Mouse (Mus musculus) intestine, embryonic 14.5 days (tissue): ENCODE data around the gene Sis. TPM values are rescaled to one million over a fixed set of nuclear protein-coding genes. Genes with fewer than 3 reads are reported as not detected.

Source experiments
- ATAC-seq: fragments of 200-750 bp; cut with Nextera tagmentation; replicated peaks from 2 replicates; pipeline ENCODE4 v1.8.0; 2017; ENCODE audit warnings: low read depth, moderate number of reproducible peaks, moderate TSS enrichment, moderate library complexity; ENCODE audit not compliant: low FRiP score, low TSS enrichment
- DNase-seq: peaks from one replicate; pipeline ENCODE4 v3.0.0-alpha.2; 2018; ENCODE audit warnings: low spot score
- H3K27ac ChIP-seq: fragments of 300-500 bp; sonication (generic); 2 replicates; pipeline ENCODE4 v1.5.1; 2014; ENCODE audit warnings: low read depth, mild to moderate bottlenecking, control low read depth
- H3K27me3 ChIP-seq: fragments of 300-500 bp; sonication (generic); replicated peaks from 2 replicates; pipeline ENCODE4 v1.6.1; 2014; ENCODE audit warnings: low read length, control low read depth; ENCODE audit not compliant: control insufficient read depth, insufficient read depth
- H3K36me3 ChIP-seq: fragments of 300-500 bp; sonication (generic); 2 replicates; pipeline ENCODE4 v1.6.1; 2014; ENCODE audit warnings: low read length, control low read depth; ENCODE audit not compliant: control insufficient read depth, insufficient read depth
- H3K4me1 ChIP-seq: fragments of 300-500 bp; sonication (generic); replicated peaks from 2 replicates; pipeline ENCODE4 v1.6.1; 2014; ENCODE audit warnings: low read length, control low read depth, mixed read lengths; ENCODE audit not compliant: control insufficient read depth, insufficient read depth
- H3K4me2 ChIP-seq: fragments of 300-500 bp; sonication (generic); 2 replicates; pipeline ENCODE4 v1.6.1; 2014; ENCODE audit warnings: low read length
- H3K4me3 ChIP-seq: fragments of 300-500 bp; sonication (generic); 2 replicates; pipeline ENCODE4 v1.5.1; 2014; ENCODE audit warnings: low read depth, low read length, control low read depth, mixed read lengths
- H3K9ac ChIP-seq: fragments of 300-500 bp; sonication (generic); 2 replicates; pipeline ENCODE4 v1.6.1; 2014; ENCODE audit warnings: mild to moderate bottlenecking, low read length
- H3K9me3 ChIP-seq: fragments of 300-500 bp; sonication (generic); 2 replicates; pipeline ENCODE4 v1.6.1; 2016; ENCODE audit warnings: low read length, control low read depth; ENCODE audit not compliant: control insufficient read depth
- WGBS: fragments of 180-500 bp; shearing (Covaris S2); extraction: QIAGEN DNeasy Blood & Tissue Kit; methylation state at CpG from one replicate; pipeline ENCODE4 v1.1.7; 2014; 5-methylcytosine and 5-hydroxymethylcytosine counted together
- polyA plus RNA-seq: library from polyadenylated mRNA; unstranded; fragments of >200 nt; fragmentation: Nextera tagmentation; extraction: Ambion mirVana; gene quantifications from 2 replicates; pipeline ENCODE4 v1.2.1, GENCODE M21; 2014

The Sis gene
- polyA plus RNA-seq: not detected in 2 replicates

GRCm38 (mm10) chr3:72967675-72968074 lies at the start of gene Sis:
Gene Sis, minus strand, starts transcription at chr3:72967863.
- Histone ChIP-seq H3K4me2 (no peak within 1 kb of the TSS), H3K27me3 (no peaks in the 10 kb centered on the region), H3K4me1 (no peaks in the 10 kb centered on the region), H3K9me3 (no peaks in the 10 kb centered on the region), H3K9ac (no peak within 1 kb of the TSS), H3K27ac (no peak within 1 kb of the TSS), H3K4me3 (no peak within 1 kb of the TSS), H3K36me3 (no peaks in the 10 kb centered on the region)
- DNase-seq (no peak), ATAC-seq (no peak)

GRCm38 (mm10) chr3:73006045-73006444 lies 38.4 kb upstream of the Sis start:
- DNase-seq: no peak
- WGBS: 15% methylated on average over 6 of the region's 6 CpGs

GRCm38 (mm10) chr3:73002933-73003696 lies 35.5 kb upstream of the Sis start:
- no peaks in the 10 kb centered on the region for H3K9me3 ChIP-seq
- no peaks in the 10 kb centered on the region for H3K27me3 ChIP-seq
- DNase-seq: no peak
- no peak for ATAC-seq
- no peak overlapping the region for H3K9ac ChIP-seq
- no peaks in the 10 kb centered on the region for H3K4me1 ChIP-seq
- H3K4me3 ChIP-seq: no peak overlapping the region
- H3K36me3 ChIP-seq: no peaks in the 10 kb centered on the region
- no peak overlapping the region for H3K27ac ChIP-seq
- no peak overlapping the region for H3K4me2 ChIP-seq
- WGBS: 88% methylated on average over 4 of the region's 4 CpGs

More at GRCm38 (mm10) chr3:73006045-73006444, 38.4 kb upstream of the Sis start:
- ATAC-seq: no peak
- Histone ChIP-seq H3K4me2 (no peak overlapping the region), H3K9ac (no peak overlapping the region), H3K4me3 (no peak overlapping the region), H3K27me3 (no peaks in the 10 kb centered on the region), H3K4me1 (no peaks in the 10 kb centered on the region), H3K27ac (no peak overlapping the region), H3K9me3 (no peaks in the 10 kb centered on the region), H3K36me3 (no peaks in the 10 kb centered on the region)

GRCm38 (mm10) chr3:72997517-72997916 lies 29.9 kb upstream of the Sis start:
- peak; percentile 68 for ATAC-seq

GRCm38 (mm10) chr3:72990992-72991391 lies 23.3 kb upstream of the Sis start:
- Histone ChIP-seq H3K27ac (no peak overlapping the region), H3K36me3 (no peaks in the 10 kb centered on the region)
- WGBS: 70% methylated on average over 2 of the region's 2 CpGs

More at GRCm38 (mm10) chr3:72997517-72997916, 29.9 kb upstream of the Sis start:
- 51% methylated on average over 4 of the region's 4 CpGs for WGBS
- Histone ChIP-seq H3K4me1 (no peaks in the 10 kb centered on the region), H3K27me3 (no peaks in the 10 kb centered on the region), H3K36me3 (no peaks in the 10 kb centered on the region), H3K9ac (no peak overlapping the region), H3K4me3 (no peak overlapping the region), H3K9me3 (no peaks in the 10 kb centered on the region), H3K27ac (no peak overlapping the region), H3K4me2 (no peak overlapping the region)
- no peak for DNase-seq

GRCm38 (mm10) chr3:72976602-72977001 lies 8.9 kb upstream of the Sis start:
- H3K4me3 ChIP-seq: no peak overlapping the region
- WGBS: 30% methylated on average over 3 of the region's 3 CpGs

More at GRCm38 (mm10) chr3:72990992-72991391, 23.3 kb upstream of the Sis start:
- no peaks in the 10 kb centered on the region for H3K27me3 ChIP-seq
- H3K4me1 ChIP-seq: no peaks in the 10 kb centered on the region
- H3K9ac ChIP-seq: no peak overlapping the region
- H3K9me3 ChIP-seq: no peaks in the 10 kb centered on the region
- no peak overlapping the region for H3K4me2 ChIP-seq
- DNase-seq: no peak
- no peak for ATAC-seq
- H3K4me3 ChIP-seq: no peak overlapping the region

GRCm38 (mm10) chr3:72918919-72919526 lies 48.6 kb downstream of the Sis start:
- WGBS: 73% methylated on average over 4 of the region's 4 CpGs
- Histone ChIP-seq H3K27me3 (no peaks in the 10 kb centered on the region), H3K4me2 (no peak overlapping the region), H3K4me3 (no peak overlapping the region), H3K36me3 (no peaks in the 10 kb centered on the region), H3K9me3 (no peaks in the 10 kb centered on the region), H3K4me1 (no peaks in the 10 kb centered on the region), H3K27ac (no peak overlapping the region), H3K9ac (no peak overlapping the region)
- ATAC-seq (no peak), DNase-seq (no peak)

More at GRCm38 (mm10) chr3:72976602-72977001, 8.9 kb upstream of the Sis start:
- no peaks in the 10 kb centered on the region for H3K4me1 ChIP-seq
- H3K36me3 ChIP-seq: no peaks in the 10 kb centered on the region
- H3K27me3 ChIP-seq: no peaks in the 10 kb centered on the region
- DNase-seq (no peak), ATAC-seq (no peak)
- no peaks in the 10 kb centered on the region for H3K9me3 ChIP-seq
- no peak overlapping the region for H3K4me2 ChIP-seq
- H3K9ac ChIP-seq: no peak overlapping the region
- no peak overlapping the region for H3K27ac ChIP-seq

GRCm38 (mm10) chr3:72882501-72882900 lies 85.2 kb downstream of the Sis start:
- Histone ChIP-seq H3K4me2 (no peak overlapping the region), H3K9ac (no peak overlapping the region), H3K9me3 (no peaks in the 10 kb centered on the region), H3K27ac (no peak overlapping the region), H3K4me3 (no peak overlapping the region), H3K27me3 (no peaks in the 10 kb centered on the region), H3K36me3 (no peaks in the 10 kb centered on the region), H3K4me1 (no peaks in the 10 kb centered on the region)
- no peak for ATAC-seq
- no peak for DNase-seq
- WGBS: 81% methylated on average over 1 of the region's 1 CpGs

- H3K27me3 ChIP-seq: no peaks in the 10 kb centered on the region
- H3K27ac ChIP-seq: no peak overlapping the region
- ATAC-seq (no peak), DNase-seq (no peak)
- no peak overlapping the region for H3K9ac ChIP-seq
- H3K4me1 ChIP-seq: no peaks in the 10 kb centered on the region
- H3K4me3 ChIP-seq: no peak overlapping the region
- no peaks in the 10 kb centered on the region for H3K9me3 ChIP-seq
- H3K36me3 ChIP-seq: no peaks in the 10 kb centered on the region
- H3K4me2 ChIP-seq: no peak overlapping the region
Observed at GRCm38 (mm10) chr3:72868141-72868540, 99.5 kb downstream of the Sis start.
